In genomic region chr7:83914566-83914965, GRCm38 (mm10) we compare ENCODE assay signal across 9 mouse cellular contexts. TPM values are rescaled to one million over a fixed set of nuclear protein-coding genes. Genes with fewer than 3 reads are reported as not detected.
DNase-seq lines count a peak whose midpoint lies in the region; ATAC-seq and TF ChIP-seq lines count a peak whose summit lies in the region.
"Had no signal": no experiment of that assay in that cellular context is flagged by ENCODE, and none has a peak within 500 bp of the region (broad histone marks: within the 10 kb centered on the region; RNA-seq: fewer than 3 reads in every experiment).

No protein-coding gene starts in this region.

- no peak overlapping the region for H3K4me3 ChIP-seq in E14TG2a.4 (replicated peaks; ENCODE audit: low read length)
- H3K4me3 ChIP-seq: limb, embryonic 13.5 days had no signal

- peak; percentile 93 for DNase-seq in adrenal gland, postnatal 10 days
- peak; percentile 87 for DNase-seq in embryo, embryonic 11 days
- peak; percentile 73 for DNase-seq in layer of hippocampus, adult 9-10 months (ENCODE audit: low spot score)
- DNase-seq in lung, postnatal 36 days = peak; percentile 91
- DNase-seq in retina, postnatal 1 day = peak; percentile 81
- DNase-seq in thymus, postnatal 4 days = peak; percentile 90

- no peaks in the 10 kb centered on the region for H3K36me3 ChIP-seq in E14TG2a.4 (ENCODE audit: insufficient read depth, low read length)
- H3K36me3 ChIP-seq: limb, embryonic 13.5 days had no signal

- H3K27me3 ChIP-seq in E14TG2a.4 (ENCODE audit: insufficient read depth, low read length) = no peaks in the 10 kb centered on the region
- H3K27me3 ChIP-seq: limb, embryonic 13.5 days had no signal

- peak; percentile 64 for TF ChIP-seq CTCF in E14TG2a.4 (conservative IDR thresholded peaks at IDR 0.05; ENCODE audit: low read length)

- ATAC-seq in granulocyte monocyte progenitor cell, adult 5-6 weeks (replicated peaks; ENCODE audit: poor library complexity, severe bottlenecking) = peak; percentile 81

- H3K9me3 ChIP-seq in E14TG2a.4 (ENCODE audit: low read length) = peaks cover 8% of the 10 kb centered on the region
- H3K9me3 ChIP-seq: limb, embryonic 13.5 days had no signal

- H3K4me1 ChIP-seq in E14TG2a.4 (replicated peaks; ENCODE audit: low read depth, low read length) = no peaks in the 10 kb centered on the region
- H3K4me1 ChIP-seq: limb, embryonic 13.5 days had no signal

RNA-seq across cellular contexts. Expression of gene Mesd, which starts 30.3 kb away (rescaled TPM):
- 10 to 100 TPM; 80.5 to 82.5 TPM for total RNA-seq in adrenal gland, postnatal 10 days (2021)
- total RNA-seq in granulocyte monocyte progenitor cell, adult 5-6 weeks (2014; fragmentation: Nextera tagmentation) = 22.6 and 29.3 TPM in 2 replicates
- 55.4 and 70.9 TPM in 2 replicates for total RNA-seq in granulocyte monocyte progenitor cell, adult 5-6 weeks (2017)

RNA-seq across cellular contexts. Expression of gene Tlnrd1, which starts 30.5 kb away (rescaled TPM):
- 10 to 100 TPM; 19.4 to 21.3 TPM for total RNA-seq in adrenal gland, postnatal 10 days (2021)
- 4.9 and 5.8 TPM in 2 replicates for total RNA-seq in granulocyte monocyte progenitor cell, adult 5-6 weeks (2014; fragmentation: Nextera tagmentation)
- total RNA-seq in granulocyte monocyte progenitor cell, adult 5-6 weeks (2017) = 5.6 and 6.4 TPM in 2 replicates
